Mouse (Mus musculus) embryonic facial prominence, embryonic 12.5 days (tissue): ENCODE measurements around the gene Uqcrc2. TPM values are rescaled to one million over a fixed set of nuclear protein-coding genes. Genes with fewer than 3 reads are reported as not detected.

ENCODE experiments used
- ATAC-seq: fragments of 200-750 bp; cut with Nextera tagmentation; 2 replicates; pipeline ENCODE4 v1.8.0; 2017; ENCODE audit not compliant: insufficient number of reproducible peaks, insufficient read depth, low FRiP score, low TSS enrichment
- H3K27ac ChIP-seq: fragments of 300-500 bp; sonication (generic); 2 replicates; pipeline ENCODE4 v1.5.1; 2016; ENCODE audit warnings: mild to moderate bottlenecking
- H3K27me3 ChIP-seq: fragments of 300-500 bp; sonication (generic); 2 replicates; pipeline ENCODE4 v1.6.1; 2016; ENCODE audit warnings: mild to moderate bottlenecking, moderate library complexity
- H3K36me3 ChIP-seq: fragments of 300-500 bp; sonication (generic); 2 replicates; pipeline ENCODE4 v1.6.1; 2016; ENCODE audit warnings: mild to moderate bottlenecking
- H3K4me1 ChIP-seq: fragments of 300-500 bp; sonication (generic); 2 replicates; pipeline ENCODE4 v1.6.1; 2016
- H3K4me2 ChIP-seq: fragments of 300-500 bp; sonication (generic); replicated peaks from 2 replicates; pipeline ENCODE4 v1.6.1; 2016; ENCODE audit warnings: mild to moderate bottlenecking, moderate library complexity
- H3K4me3 ChIP-seq: fragments of 300-500 bp; sonication (generic); 2 replicates; pipeline ENCODE4 v1.5.1; 2016; ENCODE audit warnings: mild to moderate bottlenecking
- H3K9ac ChIP-seq: fragments of 300-500 bp; sonication (generic); 2 replicates; pipeline ENCODE4 v1.6.1; 2016; ENCODE audit warnings: mild to moderate bottlenecking, moderate library complexity
- H3K9me3 ChIP-seq: fragments of 300-500 bp; sonication (generic); 2 replicates; pipeline ENCODE4 v1.6.1; 2016; ENCODE audit warnings: mild to moderate bottlenecking, moderate library complexity
- WGBS: fragments of 180-500 bp; shearing (Covaris S2); methylation state at CpG from one replicate; pipeline ENCODE4 v1.1.7; 2016; 5-methylcytosine and 5-hydroxymethylcytosine counted together
- polyA plus RNA-seq: library from polyadenylated mRNA; unstranded; fragments of >200 nt; fragmentation: Nextera tagmentation; extraction: Ambion mirVana; gene quantifications from 2 replicates; pipeline ENCODE4 v1.2.1, GENCODE M21; 2016

Uqcrc2 gene
- polyA plus RNA-seq, 1 experiment from 2014 or later: 177 TPM

GRCm38 (mm10) chr7:120647849-120648248, 12.9 kb downstream of the Uqcrc2 start:
- no peaks in the 10 kb centered on the region for H3K4me1 ChIP-seq
- no peak for ATAC-seq
- H3K4me3 ChIP-seq: no peak overlapping the region
- no peak overlapping the region for H3K27ac ChIP-seq
- WGBS: 80% methylated on average over 2 of the region's 2 CpGs
- H3K36me3 ChIP-seq: peaks cover 84% of the 10 kb centered on the region
- H3K27me3 ChIP-seq: no peaks in the 10 kb centered on the region
- H3K4me2 ChIP-seq: no peak overlapping the region
- no peak overlapping the region for H3K9ac ChIP-seq
- no peaks in the 10 kb centered on the region for H3K9me3 ChIP-seq

GRCm38 (mm10) chr7:120662079-120662478, 27.1 kb downstream of the Uqcrc2 start:
- H3K4me3 ChIP-seq: no peak overlapping the region
- no peak overlapping the region for H3K9ac ChIP-seq
- no peaks in the 10 kb centered on the region for H3K9me3 ChIP-seq
- no peak overlapping the region for H3K4me2 ChIP-seq
- peaks cover 28% of the 10 kb centered on the region for H3K36me3 ChIP-seq
- no peak for ATAC-seq
- no peaks in the 10 kb centered on the region for H3K4me1 ChIP-seq
- 98% methylated on average over 4 of the region's 4 CpGs for WGBS
- H3K27me3 ChIP-seq: no peaks in the 10 kb centered on the region
- H3K27ac ChIP-seq: no peak overlapping the region

- no peak for ATAC-seq
- Histone ChIP-seq H3K27me3 (no peaks in the 10 kb centered on the region), H3K4me1 (no peaks in the 10 kb centered on the region)
These were observed 35.3 kb downstream of the Uqcrc2 start, which contains the start of gene Pdzd9 for GRCm38 (mm10) chr7:120670153-120670875. TSS of gene Pdzd9 (minus strand) at chr7:120670343.

GRCm38 (mm10) chr7:120671271-120671670, 36.3 kb downstream of the Uqcrc2 start:
- Histone ChIP-seq H3K4me2 (no peak overlapping the region), H3K9me3 (no peaks in the 10 kb centered on the region), H3K27me3 (no peaks in the 10 kb centered on the region), H3K4me3 (no peak overlapping the region), H3K27ac (no peak overlapping the region), H3K9ac (no peak overlapping the region), H3K4me1 (no peaks in the 10 kb centered on the region), H3K36me3 (no peaks in the 10 kb centered on the region)
- 66% methylated on average over 2 of the region's 2 CpGs for WGBS
- no peak for ATAC-seq

More at GRCm38 (mm10) chr7:120670153-120670875, 35.3 kb downstream of the Uqcrc2 start, which contains the start of gene Pdzd9:
- no peak within 1 kb of the TSS for H3K4me2 ChIP-seq
- H3K27ac ChIP-seq: no peak within 1 kb of the TSS
- H3K9ac ChIP-seq: no peak within 1 kb of the TSS
- no peaks in the 10 kb centered on the region for H3K9me3 ChIP-seq
- WGBS: 25% methylated on average over 14 of the region's 14 CpGs
- no peaks in the 10 kb centered on the region for H3K36me3 ChIP-seq
- no peak within 1 kb of the TSS for H3K4me3 ChIP-seq

GRCm38 (mm10) chr7:120677001-120677643, 42.1 kb downstream of the Uqcrc2 start, which contains the start of gene Mosmo:
TSS of gene Mosmo (plus strand) at chr7:120677618.
- no peaks in the 10 kb centered on the region for H3K9me3 ChIP-seq
- peaks cover 20% of the 10 kb centered on the region for H3K4me1 ChIP-seq
- peak within 1 kb of the TSS; percentile 81 for H3K4me2 ChIP-seq
- peak; percentile 93 for ATAC-seq
- H3K9ac ChIP-seq: peak within 1 kb of the TSS; percentile 95
- no peaks in the 10 kb centered on the region for H3K27me3 ChIP-seq
- no peaks in the 10 kb centered on the region for H3K36me3 ChIP-seq
- WGBS: 1% methylated on average over 44 of the region's 44 CpGs
- H3K4me3 ChIP-seq: peak within 1 kb of the TSS; percentile 90
- H3K27ac ChIP-seq: peak within 1 kb of the TSS; percentile 73

GRCm38 (mm10) chr7:120677764-120678531, 43.0 kb downstream of the Uqcrc2 start:
- no peaks in the 10 kb centered on the region for H3K9me3 ChIP-seq
- H3K27me3 ChIP-seq: no peaks in the 10 kb centered on the region
- peak overlapping the region; percentile 90 for H3K4me3 ChIP-seq
- WGBS: 2% methylated on average over 41 of the region's 42 CpGs
- H3K4me2 ChIP-seq: peak overlapping the region; percentile 81
- H3K4me1 ChIP-seq: peaks cover 20% of the 10 kb centered on the region
- ATAC-seq: peak; percentile 57
- no peaks in the 10 kb centered on the region for H3K36me3 ChIP-seq
- 0 out of 2 replicates have a peak overlapping the region, but pooled peaks have one; percentile 60 for H3K27ac ChIP-seq
- peak overlapping the region; percentile 95 for H3K9ac ChIP-seq

- peaks cover 20% of the 10 kb centered on the region for H3K4me1 ChIP-seq
- H3K36me3 ChIP-seq: no peaks in the 10 kb centered on the region
- H3K27me3 ChIP-seq: no peaks in the 10 kb centered on the region
- no peak overlapping the region for H3K27ac ChIP-seq
- no peaks in the 10 kb centered on the region for H3K9me3 ChIP-seq
- WGBS: 62% methylated on average over 8 of the region's 8 CpGs
- 0 out of 2 replicates have a peak overlapping the region, but pooled peaks have one; percentile 90 for H3K4me3 ChIP-seq
- H3K9ac ChIP-seq: 0 out of 2 replicates have a peak overlapping the region, but pooled peaks have one; percentile 7
- peak overlapping the region; percentile 81 for H3K4me2 ChIP-seq
- ATAC-seq: no peak
These were observed 44.0 kb downstream of the Uqcrc2 start for GRCm38 (mm10) chr7:120679023-120679422.

- no peak overlapping the region for H3K4me2 ChIP-seq
- H3K27ac ChIP-seq: no peak overlapping the region
- no peaks in the 10 kb centered on the region for H3K27me3 ChIP-seq
- H3K36me3 ChIP-seq: no peaks in the 10 kb centered on the region
- H3K9me3 ChIP-seq: no peaks in the 10 kb centered on the region
- 83% methylated on average over 4 of the region's 4 CpGs for WGBS
- ATAC-seq: no peak
- peaks cover 15% of the 10 kb centered on the region for H3K4me1 ChIP-seq
- no peak overlapping the region for H3K4me3 ChIP-seq
- no peak overlapping the region for H3K9ac ChIP-seq
These were observed 47.0 kb downstream of the Uqcrc2 start for GRCm38 (mm10) chr7:120682002-120682401.

- WGBS: 73% methylated on average over 2 of the region's 2 CpGs
- Histone ChIP-seq H3K4me1 (no peaks in the 10 kb centered on the region), H3K9ac (no peak overlapping the region), H3K4me3 (no peak overlapping the region), H3K4me2 (no peak overlapping the region), H3K27me3 (no peaks in the 10 kb centered on the region), H3K27ac (no peak overlapping the region), H3K9me3 (no peaks in the 10 kb centered on the region), H3K36me3 (no peaks in the 10 kb centered on the region)
- no peak for ATAC-seq
These were observed 49.8 kb downstream of the Uqcrc2 start for GRCm38 (mm10) chr7:120684731-120685161.

- H3K36me3 ChIP-seq: no peaks in the 10 kb centered on the region
- H3K4me3 ChIP-seq: no peak overlapping the region
- no peak overlapping the region for H3K4me2 ChIP-seq
- no peak overlapping the region for H3K9ac ChIP-seq
- H3K9me3 ChIP-seq: no peaks in the 10 kb centered on the region
- no peaks in the 10 kb centered on the region for H3K27me3 ChIP-seq
- WGBS: 88% methylated on average over 6 of the region's 6 CpGs
- H3K27ac ChIP-seq: no peak overlapping the region
- H3K4me1 ChIP-seq: no peaks in the 10 kb centered on the region
- no peak for ATAC-seq
These were observed 50.3 kb downstream of the Uqcrc2 start for GRCm38 (mm10) chr7:120685227-120685626.

- H3K27me3 ChIP-seq: no peaks in the 10 kb centered on the region
- no peaks in the 10 kb centered on the region for H3K9me3 ChIP-seq
- no peak for ATAC-seq
- H3K4me1 ChIP-seq: no peaks in the 10 kb centered on the region
- WGBS: 77% methylated on average over 4 of the region's 4 CpGs
- no peak overlapping the region for H3K4me2 ChIP-seq
- no peak overlapping the region for H3K27ac ChIP-seq
- H3K9ac ChIP-seq: no peak overlapping the region
- H3K36me3 ChIP-seq: 0 out of 2 replicates have a peak, but pooled peaks cover 6% of the 10 kb centered on the region
- no peak overlapping the region for H3K4me3 ChIP-seq
These were observed 55.7 kb downstream of the Uqcrc2 start for GRCm38 (mm10) chr7:120690634-120691033.
